Mouse (Mus musculus) megakaryocyte-erythroid progenitor cell, adult 5-6 weeks (primary cell): ENCODE measurements around the gene Eif4a3. TPM values are rescaled to one million over a fixed set of nuclear protein-coding genes. Genes with fewer than 3 reads are reported as not detected.

ENCODE experiments used
- ATAC-seq: replicated peaks from 2 replicates; pipeline ENCODE4 v1.8.0; 2016; ENCODE audit warnings: mild to moderate bottlenecking, inconsistent platforms; ENCODE audit not compliant: severe bottlenecking, poor library complexity, low FRiP score, low TSS enrichment
- total RNA-seq, 2 experiments: library from RNA; stranded (forward) in 1 of 2; stranded (reverse) in 1 of 2; fragments of 200-1000, 215-1000 nt in 1 of 2; fragments of >200 nt in 1 of 2; fragmentation: Nextera tagmentation in 1 of 2; gene quantifications; 2 replicates each; pipeline ENCODE4 v1.2.3; 2014 to 2017

The Eif4a3 gene
- total RNA-seq (2014; fragmentation: Nextera tagmentation) (294 and 360 TPM in 2 replicates), total RNA-seq (2017) (206 and 229 TPM in 2 replicates)

- peak; percentile 89 for ATAC-seq
Observed at GRCm38 (mm10) chr11:119299391-119300245, at the start of gene Eif4a3. Eif4a3 (minus strand) TSS chr11:119300089.

- ATAC-seq, result no peak
Observed at GRCm38 (mm10) chr11:119347125-119347524, 47.2 kb upstream of the Eif4a3 start.

GRCm38 (mm10) chr11:119344865-119345264, 45.0 kb upstream of the Eif4a3 start:
- no peak for ATAC-seq

- ATAC-seq, result no peak
Observed at GRCm38 (mm10) chr11:119344178-119344577, 44.3 kb upstream of the Eif4a3 start.

- peak; percentile 79 for ATAC-seq
Observed at GRCm38 (mm10) chr11:119339637-119340036, 39.7 kb upstream of the Eif4a3 start.

GRCm38 (mm10) chr11:119339179-119339578, 39.3 kb upstream of the Eif4a3 start:
- ATAC-seq, result no peak

GRCm38 (mm10) chr11:119338271-119339059, 38.6 kb upstream of the Eif4a3 start:
- ATAC-seq, result no peak

GRCm38 (mm10) chr11:119331970-119332369, 32.1 kb upstream of the Eif4a3 start:
- no peak for ATAC-seq

GRCm38 (mm10) chr11:119330592-119330991, 30.7 kb upstream of the Eif4a3 start:
- ATAC-seq, result no peak

- ATAC-seq, result no peak
Observed at GRCm38 (mm10) chr11:119325068-119325467, 25.2 kb upstream of the Eif4a3 start.

- no peak for ATAC-seq
Observed at GRCm38 (mm10) chr11:119322521-119322920, 22.6 kb upstream of the Eif4a3 start.

- ATAC-seq, result no peak
Observed at GRCm38 (mm10) chr11:119316720-119317119, 16.8 kb upstream of the Eif4a3 start.

GRCm38 (mm10) chr11:119314252-119314936, 14.5 kb upstream of the Eif4a3 start:
- ATAC-seq, result no peak

GRCm38 (mm10) chr11:119310621-119311020, 10.7 kb upstream of the Eif4a3 start:
- no peak for ATAC-seq

- no peak for ATAC-seq
Observed at GRCm38 (mm10) chr11:119307916-119308315, 8.0 kb upstream of the Eif4a3 start.

- ATAC-seq, result no peak
Observed at GRCm38 (mm10) chr11:119307658-119307867, 7.7 kb upstream of the Eif4a3 start, which contains the start of gene Card14. Card14 (plus strand) TSS chr11:119307768.

GRCm38 (mm10) chr11:119306762-119307657, 7.1 kb upstream of the Eif4a3 start:
- no peak for ATAC-seq

GRCm38 (mm10) chr11:119304904-119305712, 5.2 kb upstream of the Eif4a3 start:
- peak; percentile 69 for ATAC-seq
